Mouse (Mus musculus): ENCODE measurements around the gene Tesc.

- TF ChIP-seq CTCF (IDR thresholded peaks at IDR 0.05; ENCODE audit: borderline replicate concordance, control insufficient read depth, extremely low read depth, insufficient read depth, low read length, poor library complexity) (peak; percentile 94), POLR2A (IDR thresholded peaks at IDR 0.05; ENCODE audit: control insufficient read depth, extremely low read depth, insufficient read depth, low read length, poor library complexity) (no peak)
Observed at GRCm38 (mm10) chr5:118002059-118002458, 25.5 kb upstream of the Tesc start.
